23 mouse cellular contexts compared by ENCODE assay signal in the genomic region with DNA sequence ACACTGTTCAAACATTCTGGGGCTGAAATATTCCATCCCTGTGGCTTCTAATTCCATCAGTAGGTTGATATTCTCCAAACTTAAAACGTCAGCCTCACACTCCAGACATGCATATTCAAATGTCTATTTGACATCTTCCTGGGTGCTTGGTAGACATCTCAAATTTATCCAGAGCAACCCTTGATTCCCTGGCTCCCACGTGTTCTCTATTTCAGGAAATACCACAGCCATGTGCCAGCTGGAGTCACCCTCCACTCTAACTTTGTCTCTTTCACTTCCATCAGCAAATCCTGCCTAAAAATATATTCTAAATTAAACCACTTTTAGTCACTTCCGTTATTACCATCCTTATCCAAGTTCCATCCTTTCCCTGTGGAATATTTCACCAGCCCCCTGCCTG.
A peak's percentile ranks its signal among the peaks of the same experiment; 100 is the strongest.
DNase-seq lines count a peak whose midpoint lies in the region; ATAC-seq and TF ChIP-seq lines count a peak whose summit lies in the region.
"Had no signal": no experiment of that assay in that cellular context is flagged by ENCODE, and none has a peak within 500 bp of the region (broad histone marks: within the 10 kb centered on the region; RNA-seq: fewer than 3 reads in every experiment).

No protein-coding gene starts in this region.

- no peaks in the 10 kb centered on the region for H3K9me3 ChIP-seq in forebrain, postnatal 0 days (ENCODE audit: low read length)
- H3K9me3 ChIP-seq in forebrain, embryonic 13.5 days (replicated peaks), result no peaks in the 10 kb centered on the region
- H3K9me3 ChIP-seq in heart, embryonic 10.5 days, result no peaks in the 10 kb centered on the region
- H3K9me3 ChIP-seq: embryonic facial prominence, embryonic 12.5 days; heart, embryonic 12.5 days; hindbrain, embryonic 13.5 days; midbrain, embryonic 15.5 days; neural tube, embryonic 12.5 days had no signal

- H3K9ac ChIP-seq in forebrain, postnatal 0 days, result no peak overlapping the region
- no peak overlapping the region for H3K9ac ChIP-seq in forebrain, embryonic 13.5 days
- H3K9ac ChIP-seq: embryonic facial prominence, embryonic 12.5 days; heart, embryonic 12.5 days; hindbrain, embryonic 13.5 days; midbrain, embryonic 15.5 days; neural tube, embryonic 12.5 days had no signal

- H3K4me3 ChIP-seq in forebrain, postnatal 0 days (ENCODE audit: low read depth, low read length), result no peak overlapping the region
- no peak overlapping the region for H3K4me3 ChIP-seq in forebrain, embryonic 13.5 days
- H3K4me3 ChIP-seq in left cerebral cortex, adult 2 months, result no peak overlapping the region
- no peak overlapping the region for H3K4me3 ChIP-seq in heart, embryonic 10.5 days
- H3K4me3 ChIP-seq: embryonic facial prominence, embryonic 12.5 days; heart, embryonic 12.5 days; hindbrain, embryonic 13.5 days; midbrain, embryonic 15.5 days; neural tube, embryonic 12.5 days had no signal

- no peaks in the 10 kb centered on the region for H3K4me1 ChIP-seq in forebrain, postnatal 0 days (ENCODE audit: insufficient read depth)
- no peaks in the 10 kb centered on the region for H3K4me1 ChIP-seq in forebrain, embryonic 13.5 days
- H3K4me1 ChIP-seq in heart, embryonic 10.5 days, result no peaks in the 10 kb centered on the region
- H3K4me1 ChIP-seq: embryonic facial prominence, embryonic 12.5 days; heart, embryonic 12.5 days; hindbrain, embryonic 13.5 days; midbrain, embryonic 15.5 days; neural tube, embryonic 12.5 days had no signal

- no peak overlapping the region for H3K4me2 ChIP-seq in forebrain, postnatal 0 days (ENCODE audit: low read depth)
- no peak overlapping the region for H3K4me2 ChIP-seq in forebrain, embryonic 13.5 days
- H3K4me2 ChIP-seq: embryonic facial prominence, embryonic 12.5 days; heart, embryonic 12.5 days; hindbrain, embryonic 13.5 days; midbrain, embryonic 15.5 days; neural tube, embryonic 12.5 days had no signal

- 67% methylated on average over 3 of the region's 3 CpGs for WGBS in forebrain, postnatal 0 days
- 85% methylated on average over 3 of the region's 3 CpGs for WGBS in forebrain, embryonic 13.5 days
- WGBS in heart, embryonic 10.5 days, result 68% methylated on average over 3 of the region's 3 CpGs

- H3K27me3 ChIP-seq in forebrain, postnatal 0 days (ENCODE audit: insufficient read depth, low read length), result no peaks in the 10 kb centered on the region
- H3K27me3 ChIP-seq in forebrain, embryonic 13.5 days, result no peaks in the 10 kb centered on the region
- no peaks in the 10 kb centered on the region for H3K27me3 ChIP-seq in heart, embryonic 10.5 days (ENCODE audit: insufficient read depth, poor library complexity, severe bottlenecking)
- H3K27me3 ChIP-seq: embryonic facial prominence, embryonic 12.5 days; heart, embryonic 12.5 days; hindbrain, embryonic 13.5 days; midbrain, embryonic 15.5 days; neural tube, embryonic 12.5 days had no signal

- no peak for TF ChIP-seq CTCF in forebrain, postnatal 0 days (IDR thresholded peaks at IDR 0.05; ENCODE audit: low read depth)
- TF ChIP-seq CTCF in left cerebral cortex, adult 2 months (IDR thresholded peaks at IDR 0.05), result no peak

- peak; percentile 27; the same call in 1 of the 2 replicates for ATAC-seq in forebrain, postnatal 0 days
- ATAC-seq in forebrain, embryonic 13.5 days, result no peak
- ATAC-seq: activated CD4-positive, CD25-positive, alpha-beta regulatory T cell, adult 4 months; midbrain, embryonic 15.5 days had no signal

- no peak for DNase-seq in forebrain, postnatal 0 days
- DNase-seq in brain, adult 2 months (ENCODE audit: low read depth, low spot score), result peak; percentile 88
- DNase-seq in left cerebral cortex, adult 2 months (ENCODE audit: extremely low spot score in 1 of 2, low spot score in 2 of 2), result peak in 1 of 2 experiments; percentile 11
- peak; percentile 48 to 77 for DNase-seq in right cerebral cortex, postnatal 10 days (ENCODE audit: low spot score in 2 of 2)
- no peak for DNase-seq in urinary bladder, postnatal 25 days (ENCODE audit: low spot score)
- no peak for DNase-seq in heart, embryonic 10.5 days (ENCODE audit: low spot score)
- DNase-seq in urinary bladder, postnatal 36 days (ENCODE audit: low spot score in 2 of 2), result no peak
- DNase-seq: adrenal gland, postnatal 10 days; cerebellum, adult 2 months; cerebellum, postnatal 25 days; heart, postnatal 14 days; kidney, adult 11 months; lung, postnatal 4 days; retina, postnatal 1 day; thymus, adult 18-20 months; thymus, postnatal 4 days had no signal

- H3K27ac ChIP-seq in forebrain, postnatal 0 days (ENCODE audit: low read depth, low read length), result no peak overlapping the region
- H3K27ac ChIP-seq in forebrain, embryonic 13.5 days, result no peak overlapping the region
- peak overlapping the region; percentile 71 for H3K27ac ChIP-seq in left cerebral cortex, adult 2 months
- no peak overlapping the region for H3K27ac ChIP-seq in heart, embryonic 10.5 days
- H3K27ac ChIP-seq: embryonic facial prominence, embryonic 12.5 days; hindbrain, embryonic 13.5 days; midbrain, embryonic 15.5 days; neural tube, embryonic 12.5 days had no signal

- H3K36me3 ChIP-seq in forebrain, postnatal 0 days (ENCODE audit: insufficient read depth), result no peaks in the 10 kb centered on the region
- H3K36me3 ChIP-seq in forebrain, embryonic 13.5 days (ENCODE audit: poor library complexity, severe bottlenecking), result no peaks in the 10 kb centered on the region
- H3K36me3 ChIP-seq in heart, embryonic 10.5 days, result no peaks in the 10 kb centered on the region
- H3K36me3 ChIP-seq: embryonic facial prominence, embryonic 12.5 days; heart, embryonic 12.5 days; hindbrain, embryonic 13.5 days; midbrain, embryonic 15.5 days; neural tube, embryonic 12.5 days had no signal

- intact Hi-C loops in left cerebral cortex, adult 2 months (cut with DNase I), result loop anchor here (10.0 kb wide), 2 partner anchors 346 to 974 kb away; no protein-coding TSS in a partner anchor

Comparison
In these comparisons a context has a peak if more than half of its experiments do, and no peak if none do; other contexts are left out.
1. DNase-seq: peak in brain, adult 2 months (single experiment) and right cerebral cortex, postnatal 10 days (2 of 2); none in forebrain, postnatal 0 days (single experiment), urinary bladder, postnatal 25 days (single experiment), heart, embryonic 10.5 days (single experiment) and urinary bladder, postnatal 36 days (0 of 2).